Mouse (Mus musculus): ENCODE data around the gene Mtcl1. TPM values are rescaled to one million over a fixed set of nuclear protein-coding genes. Genes with fewer than 3 reads are reported as not detected.

The Mtcl1 gene
- polyA plus RNA-seq, 1 experiment from 2014 or later: 1.8 TPM

DNA sequence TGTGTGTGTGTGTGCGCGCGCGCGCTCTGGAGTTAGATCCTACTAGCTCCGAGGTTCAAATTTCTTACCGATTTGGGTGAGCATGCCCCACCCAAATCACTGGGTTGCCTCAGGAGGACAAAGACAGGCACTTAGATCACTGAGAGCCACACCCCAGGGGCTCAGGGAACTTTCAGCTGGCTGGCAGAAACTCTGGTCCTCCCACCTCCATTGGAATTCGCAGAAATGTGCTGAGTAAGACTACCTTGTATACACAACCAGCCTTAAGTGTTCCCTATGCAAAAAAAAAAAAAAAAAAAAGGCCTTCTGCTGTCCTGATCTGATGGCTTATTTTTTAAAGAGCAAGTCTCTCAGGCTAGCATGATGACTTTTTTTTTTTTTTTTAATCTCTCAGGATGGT is 30.1 kb downstream of the Mtcl1 start:
- Histone ChIP-seq H3K4me1 (replicated peaks; ENCODE audit: control insufficient read depth, insufficient read depth) (no peaks in the 10 kb centered on the region), H3K4me2 (replicated peaks; ENCODE audit: low read depth) (no peak overlapping the region), H3K27ac (replicated peaks) (no peak overlapping the region), H3K9ac (ENCODE audit: low read length) (no peak overlapping the region), H3K9me3 (ENCODE audit: control insufficient read depth, low read length) (no peaks in the 10 kb centered on the region), H3K4me3 (ENCODE audit: low read depth, low read length) (no peak overlapping the region), H3K27me3 (ENCODE audit: control insufficient read depth, insufficient read depth, low read length) (no peaks in the 10 kb centered on the region), H3K36me3 (ENCODE audit: control insufficient read depth, insufficient read depth, low read length) (no peaks in the 10 kb centered on the region)
- DNase-seq (ENCODE audit: low spot score) (no peak), ATAC-seq (ENCODE audit: low FRiP score, low TSS enrichment) (0 out of 2 replicates have a peak, but pooled peaks have one; percentile 49)
- TF ChIP-seq CTCF (IDR thresholded peaks at IDR 0.05; ENCODE audit: low read depth): no peak
- TF ChIP-seq EP300 (optimal IDR thresholded peaks at IDR 0.05): no peak
- 39% methylated on average over 8 of the region's 8 CpGs for WGBS

DNA sequence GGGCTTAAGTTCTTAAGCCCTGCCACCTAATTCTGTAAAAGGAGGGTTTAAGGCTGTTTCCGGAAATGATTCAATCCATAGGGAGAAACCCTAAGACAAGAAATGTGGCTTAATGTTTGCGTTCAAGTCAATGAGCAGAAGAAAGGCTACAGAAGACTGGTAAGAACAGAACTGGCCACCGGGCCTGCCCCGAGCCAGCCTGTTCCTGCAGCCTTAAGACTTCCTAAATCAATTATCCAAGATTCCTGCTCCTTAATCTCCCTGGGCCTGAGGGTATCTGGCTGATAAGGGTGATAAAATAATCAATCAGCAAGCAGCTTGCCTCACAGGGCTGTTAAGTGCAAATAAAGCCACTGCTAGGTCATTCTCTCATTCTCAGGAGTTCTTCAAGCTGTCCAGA is 31.8 kb downstream of the Mtcl1 start:
- DNase-seq (ENCODE audit: low spot score) (no peak), ATAC-seq (ENCODE audit: low FRiP score, low TSS enrichment) (no peak)
- TF ChIP-seq CTCF (IDR thresholded peaks at IDR 0.05; ENCODE audit: low read depth): no peak
- no peak for TF ChIP-seq EP300 (optimal IDR thresholded peaks at IDR 0.05)
- no peaks in the 10 kb centered on the region for H3K27me3 ChIP-seq (ENCODE audit: control insufficient read depth, insufficient read depth, low read length)
- H3K27ac ChIP-seq (replicated peaks): no peak overlapping the region
- H3K9me3 ChIP-seq (ENCODE audit: control insufficient read depth, low read length): no peaks in the 10 kb centered on the region
- no peaks in the 10 kb centered on the region for H3K4me1 ChIP-seq (replicated peaks; ENCODE audit: control insufficient read depth, insufficient read depth)
- no peak overlapping the region for H3K4me2 ChIP-seq (replicated peaks; ENCODE audit: low read depth)
- H3K4me3 ChIP-seq (ENCODE audit: low read depth, low read length): no peak overlapping the region
- H3K9ac ChIP-seq (ENCODE audit: low read length): no peak overlapping the region
- 33% methylated on average over 4 of the region's 4 CpGs for WGBS
- no peaks in the 10 kb centered on the region for H3K36me3 ChIP-seq (ENCODE audit: control insufficient read depth, insufficient read depth, low read length)

DNA sequence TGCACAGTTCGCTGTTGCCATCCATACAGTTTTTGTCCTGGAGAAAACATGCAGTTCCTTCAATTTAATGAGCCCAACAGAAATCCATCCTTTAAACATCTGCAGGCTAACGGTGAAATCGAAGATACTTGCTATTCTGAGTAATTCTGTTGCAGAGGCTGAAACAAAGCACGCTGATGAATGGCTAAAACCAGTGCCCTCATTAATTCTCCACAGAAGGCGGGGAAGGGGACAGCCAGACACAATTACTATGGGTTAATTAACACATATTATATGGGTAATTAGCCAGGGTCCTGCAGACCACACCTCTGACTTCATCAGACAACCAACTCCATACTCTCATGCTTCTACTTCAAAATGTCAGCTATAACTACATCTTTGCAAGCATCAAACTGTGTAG is 32.2 kb downstream of the Mtcl1 start:
- TF ChIP-seq EP300 (optimal IDR thresholded peaks at IDR 0.05) (no peak), CTCF (IDR thresholded peaks at IDR 0.05; ENCODE audit: low read depth) (no peak)
- Histone ChIP-seq H3K9ac (ENCODE audit: low read length) (no peak overlapping the region), H3K4me1 (replicated peaks; ENCODE audit: control insufficient read depth, insufficient read depth) (no peaks in the 10 kb centered on the region), H3K36me3 (ENCODE audit: control insufficient read depth, insufficient read depth, low read length) (no peaks in the 10 kb centered on the region), H3K27me3 (ENCODE audit: control insufficient read depth, insufficient read depth, low read length) (no peaks in the 10 kb centered on the region), H3K4me2 (replicated peaks; ENCODE audit: low read depth) (peak overlapping the region; percentile 49), H3K4me3 (ENCODE audit: low read depth, low read length) (peak overlapping the region; percentile 25), H3K27ac (replicated peaks) (no peak overlapping the region), H3K9me3 (ENCODE audit: control insufficient read depth, low read length) (no peaks in the 10 kb centered on the region)
- WGBS: 39% methylated on average over 5 of the region's 5 CpGs
- DNase-seq (ENCODE audit: low spot score): no peak
- ATAC-seq (ENCODE audit: low FRiP score, low TSS enrichment): no peak

DNA sequence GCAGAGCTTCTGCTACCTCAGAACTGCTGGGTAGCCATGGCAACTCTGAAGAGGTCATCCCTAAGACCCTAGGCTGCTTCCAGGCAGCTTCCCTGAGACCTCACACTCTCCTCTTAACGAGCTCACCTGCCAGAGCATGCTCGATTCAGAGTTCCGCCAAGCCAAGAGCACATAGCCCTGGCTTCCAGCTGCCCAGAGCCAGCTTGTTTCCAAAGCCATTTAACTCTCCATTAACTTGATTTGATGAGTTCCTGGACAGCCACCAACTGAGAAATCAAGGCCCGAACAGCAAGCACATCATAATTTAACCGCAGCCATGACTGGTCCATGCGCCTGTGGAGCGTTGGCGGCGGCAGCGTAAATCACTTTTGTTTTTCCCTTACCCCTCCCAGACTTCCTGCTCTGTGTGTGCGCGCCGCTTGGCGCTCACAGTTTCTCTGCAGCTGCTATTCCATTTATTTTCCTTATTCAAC is 32.7 kb downstream of the Mtcl1 start:
- 0 out of 2 replicates have a peak overlapping the region, but pooled peaks have one; percentile 18 for H3K27ac ChIP-seq (replicated peaks)
- ATAC-seq (ENCODE audit: low FRiP score, low TSS enrichment) (0 out of 2 replicates have a peak, but pooled peaks have one; percentile 34), DNase-seq (ENCODE audit: low spot score) (peak; percentile 33)
- H3K4me3 ChIP-seq (ENCODE audit: low read depth, low read length): peak overlapping the region; percentile 25
- TF ChIP-seq CTCF (IDR thresholded peaks at IDR 0.05; ENCODE audit: low read depth): peak; percentile 53
- TF ChIP-seq EP300 (optimal IDR thresholded peaks at IDR 0.05): no peak
- no peaks in the 10 kb centered on the region for H3K27me3 ChIP-seq (ENCODE audit: control insufficient read depth, insufficient read depth, low read length)
- 22% methylated on average over 14 of the region's 14 CpGs for WGBS
- H3K4me2 ChIP-seq (replicated peaks; ENCODE audit: low read depth): peak overlapping the region; percentile 49
- no peaks in the 10 kb centered on the region for H3K4me1 ChIP-seq (replicated peaks; ENCODE audit: control insufficient read depth, insufficient read depth)
- H3K9me3 ChIP-seq (ENCODE audit: control insufficient read depth, low read length): no peaks in the 10 kb centered on the region
- no peaks in the 10 kb centered on the region for H3K36me3 ChIP-seq (ENCODE audit: control insufficient read depth, insufficient read depth, low read length)
- no peak overlapping the region for H3K9ac ChIP-seq (ENCODE audit: low read length)

DNA sequence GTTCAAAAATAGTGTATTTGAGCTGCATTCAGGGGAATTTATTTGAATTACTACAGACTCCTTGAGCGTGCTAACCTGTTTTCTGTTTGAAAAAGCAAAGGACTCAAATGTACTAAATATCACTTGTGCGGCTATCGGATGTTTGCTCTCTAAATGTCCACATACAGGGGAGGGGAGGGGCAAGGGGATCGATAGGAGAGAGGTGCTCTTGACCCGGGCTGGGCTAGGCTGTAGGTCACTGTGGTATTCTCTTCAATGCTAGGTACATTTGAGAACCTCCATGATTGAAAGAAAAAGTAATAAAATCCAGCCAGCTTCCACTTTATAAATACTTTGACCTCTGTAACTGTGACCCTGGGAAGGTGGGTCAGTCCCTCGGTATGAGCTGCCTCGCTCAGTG is 33.1 kb downstream of the Mtcl1 start:
- no peaks in the 10 kb centered on the region for H3K36me3 ChIP-seq (ENCODE audit: control insufficient read depth, insufficient read depth, low read length)
- 51% methylated on average over 7 of the region's 7 CpGs for WGBS
- no peaks in the 10 kb centered on the region for H3K4me1 ChIP-seq (replicated peaks; ENCODE audit: control insufficient read depth, insufficient read depth)
- no peaks in the 10 kb centered on the region for H3K9me3 ChIP-seq (ENCODE audit: control insufficient read depth, low read length)
- H3K4me3 ChIP-seq (ENCODE audit: low read depth, low read length): no peak overlapping the region
- no peaks in the 10 kb centered on the region for H3K27me3 ChIP-seq (ENCODE audit: control insufficient read depth, insufficient read depth, low read length)
- DNase-seq (ENCODE audit: low spot score) (no peak), ATAC-seq (ENCODE audit: low FRiP score, low TSS enrichment) (no peak)
- TF ChIP-seq EP300 (optimal IDR thresholded peaks at IDR 0.05) (no peak), CTCF (IDR thresholded peaks at IDR 0.05; ENCODE audit: low read depth) (no peak)
- 0 out of 2 replicates have a peak overlapping the region, but pooled peaks have one; percentile 18 for H3K27ac ChIP-seq (replicated peaks)
- no peak overlapping the region for H3K9ac ChIP-seq (ENCODE audit: low read length)
- H3K4me2 ChIP-seq (replicated peaks; ENCODE audit: low read depth): peak overlapping the region; percentile 49

DNA sequence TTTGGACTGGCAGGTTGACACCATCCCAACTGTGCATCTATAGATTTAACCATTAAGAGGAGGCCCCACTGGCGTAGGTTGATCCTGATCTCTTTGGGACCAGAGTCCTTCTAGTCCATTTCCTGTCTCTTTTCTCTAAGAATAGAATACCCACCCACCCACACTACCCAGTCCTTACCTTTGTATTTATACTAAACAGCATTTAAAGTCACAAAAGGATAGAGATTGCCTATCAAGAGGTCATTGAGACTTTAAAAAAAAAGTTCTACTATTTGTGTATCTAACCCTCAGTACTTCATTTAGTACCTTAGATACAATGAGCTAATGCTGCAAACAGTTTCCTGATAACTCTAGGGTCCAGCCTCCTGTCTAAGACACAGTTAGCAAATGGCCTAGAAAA is 35.2 kb downstream of the Mtcl1 start:
- DNase-seq (ENCODE audit: low spot score): no peak
- no peak for ATAC-seq (ENCODE audit: low FRiP score, low TSS enrichment)
- no peak overlapping the region for H3K9ac ChIP-seq (ENCODE audit: low read length)
- WGBS: 86% methylated on average over 1 of the region's 1 CpGs
- no peaks in the 10 kb centered on the region; the same call in 1 of the 2 replicates for H3K36me3 ChIP-seq (ENCODE audit: control insufficient read depth, insufficient read depth, low read length)
- no peak overlapping the region for H3K4me2 ChIP-seq (replicated peaks; ENCODE audit: low read depth)
- H3K27me3 ChIP-seq (ENCODE audit: control insufficient read depth, insufficient read depth, low read length): no peaks in the 10 kb centered on the region
- no peak overlapping the region for H3K27ac ChIP-seq (replicated peaks)
- no peak overlapping the region for H3K4me3 ChIP-seq (ENCODE audit: low read depth, low read length)
- TF ChIP-seq EP300 (optimal IDR thresholded peaks at IDR 0.05): no peak
- no peak for TF ChIP-seq CTCF (IDR thresholded peaks at IDR 0.05; ENCODE audit: low read depth)
- H3K9me3 ChIP-seq (ENCODE audit: control insufficient read depth, low read length): no peaks in the 10 kb centered on the region
- H3K4me1 ChIP-seq (replicated peaks; ENCODE audit: control insufficient read depth, insufficient read depth): no peaks in the 10 kb centered on the region

Measured in stomach, postnatal 0 days (tissue).